Mouse (Mus musculus): ENCODE data around the gene Gstm4. TPM values are rescaled to one million over a fixed set of nuclear protein-coding genes. Genes with fewer than 3 reads are reported as not detected.

The Gstm4 gene
- polyA plus RNA-seq, 1 experiment = 16.1 TPM

DNA sequence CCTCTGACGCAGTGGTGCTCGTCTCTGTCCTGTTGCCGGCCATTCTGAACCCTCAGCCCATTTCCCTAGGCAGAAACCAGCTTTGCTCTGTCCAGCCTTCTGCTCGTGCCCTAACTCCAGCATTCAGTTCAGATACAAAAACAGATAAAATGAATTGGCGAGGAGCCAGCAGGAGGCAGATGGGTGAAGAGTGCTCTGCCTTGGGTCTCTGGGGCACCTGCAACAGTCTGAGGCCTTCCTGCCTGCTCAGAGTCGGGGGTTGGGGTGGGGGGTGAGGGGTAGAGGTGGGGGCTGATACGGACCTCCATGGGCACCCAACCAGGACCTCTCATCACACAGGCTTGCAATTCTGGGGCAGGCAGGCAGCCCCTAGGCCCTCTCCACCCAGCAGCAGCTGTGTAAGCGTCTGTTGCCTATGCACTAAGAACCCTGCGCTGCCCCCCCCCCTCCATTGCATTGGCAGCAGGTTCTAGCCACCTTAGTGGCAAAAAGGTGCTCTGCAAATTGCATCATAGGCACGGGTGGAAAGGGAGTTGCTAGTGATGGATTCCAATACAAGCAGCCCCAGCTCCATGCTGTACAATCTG, 28.4 kb upstream of the Gstm4 start:
- Histone ChIP-seq H3K4me1 (ENCODE audit: control insufficient read depth, insufficient read depth, low read length) (no peaks in the 10 kb centered on the region), H3K4me3 (ENCODE audit: insufficient read depth, low read length) (no peak overlapping the region), H3K27ac (ENCODE audit: insufficient read depth, low read length) (no peak overlapping the region)
- TF ChIP-seq CTCF (IDR thresholded peaks at IDR 0.05; ENCODE audit: extremely low read depth, insufficient read depth, low read length) = no peak
- no peak for TF ChIP-seq POLR2A (IDR thresholded peaks at IDR 0.05; ENCODE audit: extremely low read depth, insufficient read depth, low read length)

- no peak overlapping the region for H3K4me3 ChIP-seq (ENCODE audit: insufficient read depth, low read length)
- H3K27ac ChIP-seq (ENCODE audit: insufficient read depth, low read length) = no peak overlapping the region
- TF ChIP-seq POLR2A (IDR thresholded peaks at IDR 0.05; ENCODE audit: extremely low read depth, insufficient read depth, low read length) (no peak), CTCF (IDR thresholded peaks at IDR 0.05; ENCODE audit: extremely low read depth, insufficient read depth, low read length) (peak; percentile 70)
- H3K4me1 ChIP-seq (ENCODE audit: control insufficient read depth, insufficient read depth, low read length) = no peaks in the 10 kb centered on the region
These were observed 25.9 kb upstream of the Gstm4 start for GRCm38 (mm10) chr3:108070295-108071293.

GRCm38 (mm10) chr3:108069231-108069870, 24.7 kb upstream of the Gstm4 start:
- Histone ChIP-seq H3K27ac (ENCODE audit: insufficient read depth, low read length) (no peak overlapping the region), H3K4me1 (ENCODE audit: control insufficient read depth, insufficient read depth, low read length) (no peaks in the 10 kb centered on the region), H3K4me3 (ENCODE audit: insufficient read depth, low read length) (no peak overlapping the region)
- TF ChIP-seq CTCF (IDR thresholded peaks at IDR 0.05; ENCODE audit: extremely low read depth, insufficient read depth, low read length) (no peak), POLR2A (IDR thresholded peaks at IDR 0.05; ENCODE audit: extremely low read depth, insufficient read depth, low read length) (no peak)

GRCm38 (mm10) chr3:108068826-108069225, 24.1 kb upstream of the Gstm4 start:
- Histone ChIP-seq H3K4me1 (ENCODE audit: control insufficient read depth, insufficient read depth, low read length) (no peaks in the 10 kb centered on the region), H3K27ac (ENCODE audit: insufficient read depth, low read length) (no peak overlapping the region), H3K4me3 (ENCODE audit: insufficient read depth, low read length) (no peak overlapping the region)
- no peak for TF ChIP-seq POLR2A (IDR thresholded peaks at IDR 0.05; ENCODE audit: extremely low read depth, insufficient read depth, low read length)
- TF ChIP-seq CTCF (IDR thresholded peaks at IDR 0.05; ENCODE audit: extremely low read depth, insufficient read depth, low read length) = no peak

DNA sequence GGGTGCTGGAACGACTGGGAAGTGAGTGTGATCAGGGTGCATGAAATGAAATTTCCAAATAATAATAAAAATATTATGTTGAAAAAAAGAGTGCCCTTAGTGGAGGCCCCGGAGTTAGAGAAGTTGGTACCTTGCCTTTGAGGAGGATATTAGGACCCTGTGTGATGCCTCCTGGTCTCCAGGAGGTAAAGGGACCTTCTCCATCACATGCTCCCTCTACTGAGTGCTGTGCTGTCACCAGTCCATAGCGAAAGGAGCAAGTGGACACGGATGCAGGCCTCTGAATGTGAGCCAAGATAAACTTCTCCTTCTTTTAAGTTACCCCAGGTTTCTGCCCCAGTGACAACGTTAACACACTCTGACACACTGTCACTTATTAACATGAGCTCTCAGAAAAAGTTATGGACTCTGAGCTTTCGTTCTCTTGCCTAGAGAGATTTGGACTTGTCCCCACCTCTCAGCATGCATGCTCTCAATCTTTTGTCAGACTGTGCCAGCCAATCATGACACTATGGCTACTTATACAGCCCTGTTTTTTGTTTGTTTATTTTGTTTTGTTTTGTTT, 22.8 kb upstream of the Gstm4 start:
- TF ChIP-seq CTCF (IDR thresholded peaks at IDR 0.05; ENCODE audit: extremely low read depth, insufficient read depth, low read length) (no peak), POLR2A (IDR thresholded peaks at IDR 0.05; ENCODE audit: extremely low read depth, insufficient read depth, low read length) (no peak)
- H3K4me1 ChIP-seq (ENCODE audit: control insufficient read depth, insufficient read depth, low read length) = no peaks in the 10 kb centered on the region
- H3K27ac ChIP-seq (ENCODE audit: insufficient read depth, low read length) = no peak overlapping the region
- no peak overlapping the region for H3K4me3 ChIP-seq (ENCODE audit: insufficient read depth, low read length)

GRCm38 (mm10) chr3:108065551-108065950, 20.9 kb upstream of the Gstm4 start:
- H3K4me1 ChIP-seq (ENCODE audit: control insufficient read depth, insufficient read depth, low read length) = no peaks in the 10 kb centered on the region
- TF ChIP-seq POLR2A (IDR thresholded peaks at IDR 0.05; ENCODE audit: extremely low read depth, insufficient read depth, low read length) (no peak), CTCF (IDR thresholded peaks at IDR 0.05; ENCODE audit: extremely low read depth, insufficient read depth, low read length) (no peak)
- H3K4me3 ChIP-seq (ENCODE audit: insufficient read depth, low read length) = no peak overlapping the region
- H3K27ac ChIP-seq (ENCODE audit: insufficient read depth, low read length) = no peak overlapping the region

- TF ChIP-seq POLR2A (IDR thresholded peaks at IDR 0.05; ENCODE audit: extremely low read depth, insufficient read depth, low read length) (no peak), CTCF (IDR thresholded peaks at IDR 0.05; ENCODE audit: extremely low read depth, insufficient read depth, low read length) (no peak)
- Histone ChIP-seq H3K27ac (ENCODE audit: insufficient read depth, low read length) (no peak overlapping the region), H3K4me3 (ENCODE audit: insufficient read depth, low read length) (no peak overlapping the region), H3K4me1 (ENCODE audit: control insufficient read depth, insufficient read depth, low read length) (no peaks in the 10 kb centered on the region)
These were observed 20.0 kb upstream of the Gstm4 start for GRCm38 (mm10) chr3:108064672-108065071.

DNA sequence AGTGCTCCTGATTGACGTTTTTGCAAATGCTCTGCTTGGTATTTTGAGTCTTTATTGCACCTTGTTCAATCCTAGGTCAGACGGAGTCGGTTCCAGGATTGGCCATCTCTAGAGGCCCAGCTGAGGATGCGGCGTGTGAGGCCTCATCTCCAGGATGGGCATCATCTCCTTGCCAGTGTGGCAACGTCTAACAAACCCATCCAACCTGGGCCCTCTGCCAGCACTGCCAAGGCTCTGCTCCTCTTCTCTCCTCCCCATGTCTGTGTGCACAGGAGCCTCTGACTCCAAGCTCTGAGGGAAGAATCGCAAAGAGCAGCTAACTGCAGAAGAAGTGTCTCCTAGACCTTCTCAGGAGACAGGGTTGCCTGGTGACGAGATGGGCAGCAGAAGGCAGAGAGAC, 18.0 kb upstream of the Gstm4 start:
- no peak overlapping the region for H3K27ac ChIP-seq (ENCODE audit: insufficient read depth, low read length)
- no peak overlapping the region for H3K4me3 ChIP-seq (ENCODE audit: insufficient read depth, low read length)
- H3K4me1 ChIP-seq (ENCODE audit: control insufficient read depth, insufficient read depth, low read length) = no peaks in the 10 kb centered on the region
- TF ChIP-seq CTCF (IDR thresholded peaks at IDR 0.05; ENCODE audit: extremely low read depth, insufficient read depth, low read length) (no peak), POLR2A (IDR thresholded peaks at IDR 0.05; ENCODE audit: extremely low read depth, insufficient read depth, low read length) (no peak)

- Histone ChIP-seq H3K4me1 (ENCODE audit: control insufficient read depth, insufficient read depth, low read length) (no peaks in the 10 kb centered on the region), H3K27ac (ENCODE audit: insufficient read depth, low read length) (no peak overlapping the region), H3K4me3 (ENCODE audit: insufficient read depth, low read length) (no peak overlapping the region)
- TF ChIP-seq POLR2A (IDR thresholded peaks at IDR 0.05; ENCODE audit: extremely low read depth, insufficient read depth, low read length) = no peak
- peak; percentile 38; the same call in 1 of the 2 replicates for TF ChIP-seq CTCF (IDR thresholded peaks at IDR 0.05; ENCODE audit: extremely low read depth, insufficient read depth, low read length)
These were observed 16.7 kb upstream of the Gstm4 start for GRCm38 (mm10) chr3:108061420-108061819.

Data from cortical plate, adult 2 months (tissue).